Mouse (Mus musculus) C2C12 (cell line): ENCODE measurements around the gene Nxnl2. TPM values are rescaled to one million over a fixed set of nuclear protein-coding genes. Genes with fewer than 3 reads are reported as not detected.

Experiments used
- H3K27me3 ChIP-seq: one replicate; pipeline ENCODE4 v1.6.1; 2011; ENCODE audit not compliant: control insufficient read depth, insufficient read depth, insufficient read length
- H3K36me3 ChIP-seq: one replicate; pipeline ENCODE4 v1.6.1; 2011; ENCODE audit not compliant: control insufficient read depth, insufficient read depth
- H3K4me3 ChIP-seq: one replicate; pipeline ENCODE4 v1.5.1; 2011; ENCODE audit warnings: mild to moderate bottlenecking, control low read depth; ENCODE audit not compliant: poor library complexity, insufficient read depth, severe bottlenecking
- H3K79me2 ChIP-seq: one replicate; pipeline ENCODE4 v1.6.1; 2011; ENCODE audit not compliant: control insufficient read depth, insufficient read depth
- H3K79me3 ChIP-seq: one replicate; pipeline ENCODE4 v1.6.1; 2011; ENCODE audit warnings: low read depth, control low read depth
- H3ac ChIP-seq: one replicate; pipeline ENCODE3; 2011; ENCODE audit warnings: low read depth; ENCODE audit not compliant: control insufficient read depth, insufficient read length
- CEBPB ChIP-seq: IDR thresholded peaks from one replicate; pipeline ENCODE4 v1.6.1; 2011; ENCODE audit warnings: low read depth, mild to moderate bottlenecking, control low read depth, moderate library complexity
- CTCF ChIP-seq: IDR thresholded peaks from one replicate; pipeline ENCODE4 v1.5.1; 2011; ENCODE audit not compliant: control insufficient read depth, insufficient read depth, insufficient read length
- FOSL1 ChIP-seq: IDR thresholded peaks from one replicate; pipeline ENCODE4 v1.8.0; 2011; ENCODE audit warnings: mild to moderate bottlenecking, low read length; ENCODE audit not compliant: poor library complexity, insufficient read depth, severe bottlenecking
- MAX ChIP-seq: IDR thresholded peaks from one replicate; pipeline ENCODE4 v1.6.1; 2011; ENCODE audit warnings: mild to moderate bottlenecking, control low read depth
- MYOD1 ChIP-seq: IDR thresholded peaks from one replicate; pipeline ENCODE4 v1.6.1; 2011; ENCODE audit warnings: low read depth; ENCODE audit not compliant: control insufficient read depth, insufficient read length
- MYOG ChIP-seq: IDR thresholded peaks from one replicate; pipeline ENCODE4 v1.6.1; 2011; ENCODE audit not compliant: control insufficient read depth, insufficient read length; ENCODE audit errors: extremely low read depth
- USF1 ChIP-seq: IDR thresholded peaks from one replicate; pipeline ENCODE4 v1.6.1; 2011; ENCODE audit warnings: low read depth, mild to moderate bottlenecking, control low read depth, moderate library complexity
- polyA plus RNA-seq: library from polyadenylated mRNA; unstranded; fragments of >200 nt; fragmentation: generic; extraction: Trizol; gene quantifications from one replicate; pipeline ENCODE4 v1.2.1, GENCODE M21; 2012; ENCODE audit warnings: missing spikeins

Nxnl2 gene
- polyA plus RNA-seq, 1 experiment: 0.05 TPM

GRCm38 (mm10) chr13:51131179-51131578 is 39.6 kb upstream of the Nxnl2 start:
- Histone ChIP-seq H3K27me3 (no peaks in the 10 kb centered on the region), H3K4me3 (no peak overlapping the region), H3K79me3 (peaks cover 30% of the 10 kb centered on the region), H3K79me2 (peaks cover 44% of the 10 kb centered on the region), H3ac (no peak overlapping the region), H3K36me3 (peaks cover 46% of the 10 kb centered on the region)
- TF ChIP-seq MYOD1 (no peak), CTCF (no peak), USF1 (no peak), MAX (no peak), FOSL1 (no peak), CEBPB (no peak), MYOG (no peak)

- H3K36me3 ChIP-seq: peaks cover 41% of the 10 kb centered on the region
These were observed 34.5 kb upstream of the Nxnl2 start for GRCm38 (mm10) chr13:51136315-51136714.

GRCm38 (mm10) chr13:51136996-51137701 is 33.7 kb upstream of the Nxnl2 start:
- peaks cover 15% of the 10 kb centered on the region for H3K79me2 ChIP-seq

More at GRCm38 (mm10) chr13:51136315-51136714, 34.5 kb upstream of the Nxnl2 start:
- TF ChIP-seq MYOD1 (no peak), USF1 (no peak), FOSL1 (no peak), CTCF (no peak), MYOG (no peak)
- Histone ChIP-seq H3K79me3 (peaks cover 12% of the 10 kb centered on the region), H3K27me3 (no peaks in the 10 kb centered on the region), H3ac (no peak overlapping the region), H3K4me3 (no peak overlapping the region), H3K79me2 (peaks cover 14% of the 10 kb centered on the region)

GRCm38 (mm10) chr13:51137702-51138031 is 33.2 kb upstream of the Nxnl2 start:
- H3ac ChIP-seq: no peak overlapping the region
- no peaks in the 10 kb centered on the region for H3K27me3 ChIP-seq
- peaks cover 21% of the 10 kb centered on the region for H3K79me2 ChIP-seq
- H3K36me3 ChIP-seq: peaks cover 34% of the 10 kb centered on the region
- no peak overlapping the region for H3K4me3 ChIP-seq
- TF ChIP-seq USF1 (no peak), FOSL1 (no peak), CEBPB (no peak), MAX (no peak), MYOD1 (no peak)
- peaks cover 6% of the 10 kb centered on the region for H3K79me3 ChIP-seq

More at GRCm38 (mm10) chr13:51136996-51137701, 33.7 kb upstream of the Nxnl2 start:
- Histone ChIP-seq H3K36me3 (peaks cover 35% of the 10 kb centered on the region), H3K27me3 (no peaks in the 10 kb centered on the region), H3ac (no peak overlapping the region), H3K79me3 (peaks cover 9% of the 10 kb centered on the region), H3K4me3 (no peak overlapping the region)
- TF ChIP-seq MYOD1 (no peak), CEBPB (no peak), MYOG (no peak), MAX (no peak), CTCF (no peak), USF1 (no peak), FOSL1 (no peak)

- Histone ChIP-seq H3K4me3 (no peak overlapping the region), H3ac (no peak overlapping the region), H3K36me3 (peaks cover 62% of the 10 kb centered on the region), H3K79me3 (peaks cover 11% of the 10 kb centered on the region), H3K27me3 (no peaks in the 10 kb centered on the region), H3K79me2 (peaks cover 54% of the 10 kb centered on the region)
- TF ChIP-seq CTCF (no peak), CEBPB (no peak), FOSL1 (no peak), MYOD1 (no peak), MYOG (no peak)
These were observed 23.7 kb upstream of the Nxnl2 start for GRCm38 (mm10) chr13:51147106-51147505.
